Mouse (Mus musculus): ENCODE results near the gene Ube2r2. TPM values are rescaled to one million over a fixed set of nuclear protein-coding genes. Genes with fewer than 3 reads are reported as not detected.

The Ube2r2 gene
- 100 to 1,000 TPM; 124 to 155 (median 142) TPM for total RNA-seq (2022)

- peak; percentile 54 for DNase-seq (ENCODE audit: low spot score)
These were observed at the start of gene Ube2r2 for GRCm38 (mm10) chr4:41135711-41136453. Gene Ube2r2, plus strand, starts transcription at chr4:41135743.

- no peak for DNase-seq (ENCODE audit: low spot score)
These were observed 48.6 kb upstream of the Ube2r2 start for GRCm38 (mm10) chr4:41086947-41087346.

GRCm38 (mm10) chr4:41087459-41088298 lies 47.9 kb upstream of the Ube2r2 start:
- DNase-seq (ENCODE audit: low spot score) = no peak

- DNase-seq (ENCODE audit: low spot score) = no peak
These were observed 46.4 kb upstream of the Ube2r2 start for GRCm38 (mm10) chr4:41089189-41089588.

GRCm38 (mm10) chr4:41089705-41090104 lies 45.8 kb upstream of the Ube2r2 start:
- DNase-seq (ENCODE audit: low spot score) = no peak

GRCm38 (mm10) chr4:41091391-41091790 lies 44.2 kb upstream of the Ube2r2 start:
- no peak for DNase-seq (ENCODE audit: low spot score)

GRCm38 (mm10) chr4:41092958-41093357 lies 42.6 kb upstream of the Ube2r2 start:
- no peak for DNase-seq (ENCODE audit: low spot score)

GRCm38 (mm10) chr4:41094361-41094760 lies 41.2 kb upstream of the Ube2r2 start:
- no peak for DNase-seq (ENCODE audit: low spot score)

- no peak for DNase-seq (ENCODE audit: low spot score)
These were observed 39.4 kb upstream of the Ube2r2 start for GRCm38 (mm10) chr4:41096169-41096568.

GRCm38 (mm10) chr4:41096794-41097193 lies 38.7 kb upstream of the Ube2r2 start:
- no peak for DNase-seq (ENCODE audit: low spot score)

- no peak for DNase-seq (ENCODE audit: low spot score)
These were observed 38.2 kb upstream of the Ube2r2 start for GRCm38 (mm10) chr4:41097381-41097780.

GRCm38 (mm10) chr4:41097871-41098576 lies 37.5 kb upstream of the Ube2r2 start, which contains the start of gene Aqp3:
Gene Aqp3, minus strand, starts transcription at chr4:41098183.
- no peak for DNase-seq (ENCODE audit: low spot score)

GRCm38 (mm10) chr4:41098577-41098951 lies 37.0 kb upstream of the Ube2r2 start:
- no peak for DNase-seq (ENCODE audit: low spot score)

GRCm38 (mm10) chr4:41100986-41101385 lies 34.6 kb upstream of the Ube2r2 start:
- no peak for DNase-seq (ENCODE audit: low spot score)

- DNase-seq (ENCODE audit: low spot score) = no peak
These were observed 32.6 kb upstream of the Ube2r2 start for GRCm38 (mm10) chr4:41102901-41103300.

GRCm38 (mm10) chr4:41107440-41107839 lies 28.1 kb upstream of the Ube2r2 start:
- no peak for DNase-seq (ENCODE audit: low spot score)

- DNase-seq (ENCODE audit: low spot score) = no peak
These were observed 26.7 kb upstream of the Ube2r2 start for GRCm38 (mm10) chr4:41108717-41109425.

- no peak for DNase-seq (ENCODE audit: low spot score)
These were observed 21.0 kb upstream of the Ube2r2 start for GRCm38 (mm10) chr4:41114358-41115070.

GRCm38 (mm10) chr4:41115074-41115473 lies 20.5 kb upstream of the Ube2r2 start:
- no peak for DNase-seq (ENCODE audit: low spot score)

GRCm38 (mm10) chr4:41115793-41116192 lies 19.8 kb upstream of the Ube2r2 start:
- DNase-seq (ENCODE audit: low spot score) = no peak

GRCm38 (mm10) chr4:41116817-41117216 lies 18.7 kb upstream of the Ube2r2 start:
- DNase-seq (ENCODE audit: low spot score) = no peak
